Mouse (Mus musculus) inflammation-experienced regulatory T-cells (primary cell): Measurements from ENCODE around the gene Tmem223. TPM values are rescaled to one million over a fixed set of nuclear protein-coding genes. Genes with fewer than 3 reads are reported as not detected.

ENCODE experiments used
- polyA plus RNA-seq, 2 experiments: library from polyadenylated mRNA; unstranded; fragments of 100-300 nt; shearing (Covaris generic); gene quantifications; one replicate each; pipeline ENCODE4 v1.2.1; 2017

Gene Tmem223
- polyA plus RNA-seq, 2 experiments from 2014 or later: 88.2 to 88.6 TPM

Other genes starting within 250 kb of the Tmem223 start
- gene Slc22a8, start 179.7 kb upstream of the Tmem223 start, polyA plus RNA-seq: 1 to 10 TPM in 1 of 2 experiments, under 1 TPM in 1; 0.12 to 1.8 TPM
- gene Slc22a6, start 153.0 kb upstream of the Tmem223 start, polyA plus RNA-seq: under 1 TPM; 0.06 to 0.58 TPM
- under 1 TPM; 0.07 to 0.15 TPM for gene Chrm1, start 107.2 kb upstream of the Tmem223 start, polyA plus RNA-seq
- gene Slc3a2, start 47.6 kb upstream of the Tmem223 start, polyA plus RNA-seq: 100 to 1,000 TPM; 155 to 158 TPM
- gene Wdr74, start 35.2 kb upstream of the Tmem223 start, polyA plus RNA-seq: 10 to 100 TPM; 67.5 to 85.9 TPM
- under 1 TPM in 1 of 2 experiments, not detected in 1; 0.60 TPM for gene 1700092M07Rik, start 30.3 kb upstream of the Tmem223 start, polyA plus RNA-seq
- gene Stx5a, start 29.6 kb upstream of the Tmem223 start, polyA plus RNA-seq: 100 to 1,000 TPM; 143 to 155 TPM
- gene Nxf1, start 13.9 kb upstream of the Tmem223 start, polyA plus RNA-seq: 100 to 1,000 TPM; 255 to 317 TPM
- 100 to 1,000 TPM; 159 to 171 TPM for gene Tmem179b, start 3.5 kb downstream of the Tmem223 start, polyA plus RNA-seq
- 10 to 100 TPM; 13.3 to 16.6 TPM for gene Taf6l, start 15.4 kb downstream of the Tmem223 start, polyA plus RNA-seq
- gene Polr2g, start 27.6 kb downstream of the Tmem223 start, polyA plus RNA-seq: 100 to 1,000 TPM; 140 to 144 TPM
- 1 to 10 TPM; 2.7 to 4.7 TPM for gene Zbtb3, start 31.6 kb downstream of the Tmem223 start, polyA plus RNA-seq
- gene Ttc9c, start 48.3 kb downstream of the Tmem223 start, polyA plus RNA-seq: 10 to 100 TPM; 41.8 to 55.6 TPM
- gene Hnrnpul2, start 49.0 kb downstream of the Tmem223 start, polyA plus RNA-seq: 10 to 100 TPM in 1 of 2 experiments, 1 to 10 TPM in 1; 8.6 to 15.5 TPM
- gene AC129217.1, start 58.8 kb downstream of the Tmem223 start, polyA plus RNA-seq: not detected
- gene Bscl2, start 66.5 kb downstream of the Tmem223 start, polyA plus RNA-seq: 10 to 100 TPM; 87.2 to 89.9 TPM
- under 1 TPM; 0.29 to 0.80 TPM for gene Gng3, start 68.2 kb downstream of the Tmem223 start, polyA plus RNA-seq
- gene Lrrn4cl, start 79.8 kb downstream of the Tmem223 start, polyA plus RNA-seq: 1 to 10 TPM in 1 of 2 experiments, not detected in 1; 1.2 TPM
- gene Ubxn1, start 100.5 kb downstream of the Tmem223 start, polyA plus RNA-seq: 100 to 1,000 TPM; 145 to 156 TPM
- 10 to 100 TPM; 71.1 to 77.2 TPM for gene Uqcc3, start 109.9 kb downstream of the Tmem223 start, polyA plus RNA-seq
- gene Lbhd1, start 112.7 kb downstream of the Tmem223 start, polyA plus RNA-seq: 100 to 1,000 TPM in 1 of 2 experiments, 10 to 100 TPM in 1; 99.3 to 105 TPM
- not detected for gene Gm49403, start 112.9 kb downstream of the Tmem223 start, polyA plus RNA-seq
- gene 1810009A15Rik, start 117.9 kb downstream of the Tmem223 start, polyA plus RNA-seq: 10 to 100 TPM; 39.7 to 55.4 TPM
- not detected for gene Gm49416, start 117.9 kb downstream of the Tmem223 start, polyA plus RNA-seq
- 10 to 100 TPM; 35.8 to 44.9 TPM for gene Ints5, start 122.0 kb downstream of the Tmem223 start, polyA plus RNA-seq
- 100 to 1,000 TPM; 108 to 118 TPM for gene Ganab, start 127.1 kb downstream of the Tmem223 start, polyA plus RNA-seq
- gene B3gat3, start 149.4 kb downstream of the Tmem223 start, polyA plus RNA-seq: 10 to 100 TPM; 52.1 to 63.5 TPM
- 10 to 100 TPM; 10.2 to 16.3 TPM for gene Rom1, start 158.4 kb downstream of the Tmem223 start, polyA plus RNA-seq
- 100 to 1,000 TPM in 1 of 2 experiments, 10 to 100 TPM in 1; 77.4 to 100 TPM for gene Eml3, start 158.6 kb downstream of the Tmem223 start, polyA plus RNA-seq
- 100 to 1,000 TPM; 231 to 276 TPM for gene Mta2, start 170.9 kb downstream of the Tmem223 start, polyA plus RNA-seq
- 10 to 100 TPM; 37.6 to 40.5 TPM for gene Tut1, start 182.9 kb downstream of the Tmem223 start, polyA plus RNA-seq
- gene Eef1g, start 196.0 kb downstream of the Tmem223 start, polyA plus RNA-seq: 100 to 1,000 TPM; 264 to 300 TPM
- 10 to 100 TPM; 58.4 to 93.3 TPM for gene Ahnak, start 218.3 kb downstream of the Tmem223 start, polyA plus RNA-seq